Mouse (Mus musculus) layer of hippocampus, adult 9-10 months (tissue): ENCODE results near the gene Paxbp1.
"Not testable (repeated sequence)": the region's sequence is repeated elsewhere in the genome, so short reads cannot be mapped to it uniquely, and the experiment has no call there.

Experiments
- DNase-seq: peaks from one replicate; pipeline ENCODE4 v3.0.0; 2022; ENCODE audit warnings: low spot score

The Paxbp1 gene

DNA sequence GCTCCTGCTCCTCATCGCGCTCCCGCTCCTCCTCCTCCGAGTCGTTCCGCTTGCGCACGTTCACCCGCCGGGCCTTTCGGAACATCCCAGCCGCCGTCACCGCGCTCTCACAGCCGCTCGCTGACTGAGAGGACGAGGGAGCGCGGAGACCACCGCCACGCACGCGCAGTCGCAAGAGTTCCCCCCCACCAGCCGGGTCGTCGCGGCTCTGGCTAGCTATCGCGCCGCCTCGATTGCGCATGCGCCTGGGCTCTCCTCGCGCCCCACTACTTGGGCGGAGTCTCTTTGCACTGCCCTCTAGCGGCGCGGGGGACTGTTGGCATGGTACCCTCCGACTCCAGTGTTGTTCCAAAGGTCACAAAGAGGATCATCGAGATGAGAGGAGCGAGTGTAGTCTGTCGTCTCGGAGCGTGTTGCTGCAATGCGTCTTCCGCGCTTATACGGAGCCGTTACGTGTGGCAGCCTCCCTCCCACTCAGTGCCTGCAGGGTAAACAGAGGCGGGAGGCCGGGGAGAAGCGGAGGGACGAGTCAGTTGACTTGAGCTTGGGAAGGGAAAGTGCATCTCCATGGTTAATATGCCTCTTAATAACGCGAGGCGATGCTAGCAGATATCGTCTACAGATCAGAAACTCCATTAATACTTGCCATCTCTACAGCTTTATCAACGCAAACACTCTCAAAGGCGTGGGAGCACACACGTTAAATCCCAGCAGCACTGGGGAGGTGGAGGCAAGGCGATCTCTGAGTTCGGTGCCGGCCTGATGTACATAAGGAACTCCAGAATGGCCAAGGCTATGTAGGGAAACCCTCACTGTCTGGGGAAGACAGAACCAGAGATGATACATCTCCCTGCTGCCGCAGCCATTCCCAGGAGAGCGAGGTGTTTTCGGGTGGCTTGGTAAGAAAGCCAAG is at the start of gene Paxbp1:
TSS of gene Paxbp1 (minus strand) at position 274 of the 913 bp plus-strand sequence.
- peak; percentile 99 for DNase-seq

- DNase-seq, result no peak
Measured at GRCm38 (mm10) chr16:91086642-91087306, 42.4 kb upstream of the Paxbp1 start.

GRCm38 (mm10) chr16:91085239-91085825 is 41.0 kb upstream of the Paxbp1 start:
- no peak for DNase-seq

- no peak for DNase-seq
Measured at GRCm38 (mm10) chr16:91084307-91085238, 40.2 kb upstream of the Paxbp1 start.

DNA sequence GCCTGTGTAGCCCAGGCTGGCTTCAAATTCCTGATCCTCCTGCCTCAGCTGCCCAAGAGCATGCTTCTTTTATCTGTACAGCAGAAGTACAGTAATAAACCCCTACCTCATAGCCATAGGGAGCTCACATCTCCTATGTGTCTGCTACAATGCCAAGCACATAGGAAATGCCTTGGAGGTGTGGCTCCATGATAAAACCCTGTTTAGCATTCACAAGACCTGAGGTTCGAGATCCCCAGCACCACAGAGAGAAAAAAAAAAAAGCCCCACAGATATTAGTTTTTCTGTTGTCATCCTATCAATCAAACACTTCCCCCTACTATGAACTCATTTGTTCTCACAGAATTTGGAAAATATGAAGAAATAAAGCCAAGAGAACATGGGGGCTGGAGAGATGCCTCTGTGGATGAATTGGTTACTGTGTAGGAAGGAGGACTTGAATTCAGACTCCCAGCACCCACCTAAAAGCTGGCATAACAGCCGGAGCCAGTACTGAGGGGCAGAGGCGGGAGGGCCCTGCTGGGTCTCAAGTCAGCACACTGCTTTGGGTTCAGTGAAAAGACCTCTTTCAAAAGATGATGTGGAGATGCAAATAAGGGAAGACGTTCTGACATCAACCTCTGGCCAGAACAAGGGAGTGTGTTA is 38.8 kb upstream of the Paxbp1 start:
- no peak for DNase-seq

DNA sequence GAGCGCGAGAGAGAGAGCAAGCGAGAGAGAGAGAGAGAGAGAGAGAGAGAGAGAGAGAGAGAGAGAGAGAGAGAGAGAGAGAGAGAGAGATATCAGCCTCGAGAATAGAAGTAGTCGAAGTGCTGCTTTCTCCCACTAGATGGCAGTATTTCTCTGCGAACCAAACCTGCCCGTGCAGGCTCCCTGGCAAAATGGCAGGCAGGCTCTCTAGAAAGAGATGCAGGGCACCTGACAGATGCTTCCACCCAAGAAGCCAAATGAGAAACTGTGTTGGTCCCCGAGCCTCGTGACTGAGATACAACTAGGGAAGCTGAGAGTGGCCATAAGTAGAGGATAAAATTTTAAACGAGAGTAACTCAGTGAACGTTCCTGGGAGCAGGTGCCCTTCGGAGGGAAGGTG is 37.2 kb upstream of the Paxbp1 start:
- peak; percentile 71 for DNase-seq

DNA sequence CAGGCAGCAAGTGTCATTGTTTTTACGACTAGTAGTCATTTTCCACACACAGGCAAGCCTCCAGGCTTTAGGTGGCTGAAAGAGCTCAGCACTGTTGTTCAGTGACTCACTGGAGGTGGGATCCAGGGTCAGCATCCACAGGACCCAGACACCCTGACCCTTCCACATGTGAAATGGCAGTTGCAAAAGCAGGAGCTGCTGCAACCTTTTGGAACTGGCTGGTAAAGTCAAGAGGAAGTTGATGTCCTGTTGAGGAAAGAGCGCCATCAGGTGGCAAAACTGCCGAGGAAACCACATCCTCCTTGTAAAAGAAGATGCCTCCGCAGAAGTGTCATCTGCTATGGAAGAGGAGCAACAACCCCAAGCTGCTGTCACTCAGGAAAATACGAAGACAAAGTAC is 31.8 kb upstream of the Paxbp1 start:
- DNase-seq, result no peak

DNA sequence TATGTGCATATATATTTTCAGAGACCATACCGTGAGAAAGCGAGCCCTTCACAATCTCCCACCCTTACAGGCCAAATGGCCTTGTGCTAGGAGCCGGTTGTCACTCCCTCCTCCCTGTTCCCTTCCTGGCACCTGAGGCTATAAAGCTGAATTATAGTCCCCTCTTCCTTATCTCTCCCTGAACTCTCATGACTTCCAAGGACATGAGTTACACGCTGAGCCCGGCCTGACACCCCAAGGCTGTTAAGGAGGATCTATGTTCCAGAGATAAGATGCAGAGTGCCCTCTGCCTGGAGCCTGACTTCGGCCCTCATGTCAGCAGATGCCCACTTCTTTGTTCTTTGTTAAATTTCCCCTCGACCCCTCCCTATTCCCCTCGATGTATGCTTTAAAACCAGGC is 31.1 kb upstream of the Paxbp1 start:
- not testable (repeated sequence) for DNase-seq

- DNase-seq, result peak; percentile 94
Measured at GRCm38 (mm10) chr16:91073163-91073892, 29.0 kb upstream of the Paxbp1 start.

GRCm38 (mm10) chr16:91072256-91072655 is 27.9 kb upstream of the Paxbp1 start:
- DNase-seq, result no peak

- DNase-seq, result no peak
Measured at GRCm38 (mm10) chr16:91068969-91069368, 24.6 kb upstream of the Paxbp1 start.

DNA sequence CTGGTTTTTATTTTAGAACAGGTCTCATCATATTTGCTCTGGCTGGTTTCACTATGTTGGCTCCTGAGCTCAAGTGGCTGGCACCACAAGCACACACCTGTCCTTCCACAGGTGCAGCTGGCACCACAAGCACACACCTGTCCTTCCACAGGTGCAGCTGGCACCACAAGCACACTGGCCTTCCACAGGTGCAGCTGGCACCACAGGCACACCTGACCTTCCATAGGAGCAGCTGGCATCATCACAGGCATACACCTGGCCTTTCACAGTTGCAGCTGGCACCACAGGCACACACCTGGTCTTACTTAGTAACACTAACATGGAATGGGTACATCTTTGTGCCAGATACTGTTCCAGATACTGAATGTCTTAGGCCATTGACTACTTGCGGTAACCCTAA is 22.8 kb upstream of the Paxbp1 start:
- DNase-seq, result no peak

DNA sequence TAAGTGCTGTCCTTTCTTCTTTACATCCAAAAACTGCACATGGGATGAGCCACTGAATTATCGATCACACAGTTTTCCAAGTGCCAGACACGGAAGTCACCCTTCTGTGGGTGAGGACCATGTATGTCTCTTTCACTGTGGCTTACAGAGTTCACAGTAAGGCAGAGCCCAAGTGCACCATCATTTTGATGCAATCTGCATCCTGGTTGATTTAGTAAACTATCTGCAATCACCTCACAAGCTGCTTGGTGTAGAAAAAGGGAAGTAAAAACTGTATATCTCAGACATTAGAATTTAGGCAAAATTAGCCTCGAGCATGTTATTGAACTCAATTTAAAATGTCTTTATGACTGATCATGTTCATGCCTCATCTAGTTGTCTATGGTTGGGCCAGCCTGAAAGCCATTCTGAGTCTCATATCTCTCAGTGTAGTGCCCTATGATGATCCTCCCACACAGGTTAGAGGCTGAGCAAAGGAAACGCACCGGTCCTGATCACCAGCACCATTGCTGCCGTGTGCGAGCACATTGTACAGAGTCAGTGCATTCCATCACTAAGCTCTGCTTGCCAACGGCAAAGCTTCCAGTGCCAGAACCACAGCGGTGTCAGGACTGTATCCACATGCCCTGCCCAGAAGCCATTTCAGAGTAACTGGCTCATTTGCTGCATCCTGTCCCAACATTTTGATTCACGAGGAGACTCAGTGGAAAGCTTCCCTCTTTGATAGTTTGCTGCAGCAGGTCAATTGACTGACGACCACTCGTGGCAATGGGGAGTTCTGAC is 20.4 kb upstream of the Paxbp1 start:
- DNase-seq, result no peak

DNA sequence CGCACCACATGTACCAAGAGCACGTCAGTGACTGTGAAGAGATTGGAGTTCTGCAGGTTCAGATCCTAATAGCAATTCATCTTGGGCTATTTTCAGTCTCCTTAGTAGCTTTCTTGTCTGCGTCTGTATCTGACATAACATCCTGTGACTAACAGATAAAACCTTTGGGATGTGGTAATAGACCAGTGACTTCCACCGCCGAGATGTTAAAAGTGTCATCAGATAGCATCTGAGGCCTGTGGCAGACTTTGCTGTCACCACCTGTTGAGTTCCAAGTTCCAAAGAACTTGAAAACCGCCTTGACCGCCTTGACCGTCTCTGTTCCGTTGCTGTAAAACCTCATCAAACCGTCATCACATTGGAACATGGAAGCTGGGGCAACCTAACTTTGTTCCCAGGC is 19.4 kb upstream of the Paxbp1 start:
- DNase-seq, result no peak

GRCm38 (mm10) chr16:91061531-91062318 is 17.4 kb upstream of the Paxbp1 start:
- no peak for DNase-seq

- DNase-seq, result no peak
Measured at GRCm38 (mm10) chr16:91057741-91058140, 13.4 kb upstream of the Paxbp1 start.

- no peak for DNase-seq
Measured at GRCm38 (mm10) chr16:91057261-91057660, 12.9 kb upstream of the Paxbp1 start.

GRCm38 (mm10) chr16:91056043-91056821 is 11.9 kb upstream of the Paxbp1 start:
- DNase-seq, result no peak
